Mouse (Mus musculus) kidney, postnatal 14 days (tissue): ENCODE measurements around the gene Tfdp2.
"Not testable (repeated sequence)": the region's sequence is repeated elsewhere in the genome, so short reads cannot be mapped to it uniquely, and the experiment has no call there.

Source experiments
- DNase-seq: peaks from one replicate; pipeline ENCODE4 v3.0.0; 2022; ENCODE audit warnings: mixed read lengths

The Tfdp2 gene

GRCm38 (mm10) chr9:96195885-96196622 lies at the start of gene Tfdp2:
Tfdp2 (plus strand) TSS chr9:96196275.
- DNase-seq: peak; percentile 94

GRCm38 (mm10) chr9:96152801-96153200 lies 43.3 kb upstream of the Tfdp2 start:
- peak; percentile 45 for DNase-seq

GRCm38 (mm10) chr9:96158431-96158830 lies 37.6 kb upstream of the Tfdp2 start:
- DNase-seq: peak; percentile 27

- peak; percentile 38 for DNase-seq
Observed at GRCm38 (mm10) chr9:96159047-96159446, 37.0 kb upstream of the Tfdp2 start.

GRCm38 (mm10) chr9:96160767-96161166 lies 35.3 kb upstream of the Tfdp2 start:
- peak; percentile 45 for DNase-seq

GRCm38 (mm10) chr9:96162421-96162820 lies 33.7 kb upstream of the Tfdp2 start:
- peak; percentile 21 for DNase-seq

- no peak for DNase-seq
Observed at GRCm38 (mm10) chr9:96163443-96163842, 32.6 kb upstream of the Tfdp2 start.

GRCm38 (mm10) chr9:96163983-96164382 lies 32.1 kb upstream of the Tfdp2 start:
- DNase-seq: not testable (repeated sequence)

GRCm38 (mm10) chr9:96167168-96167585 lies 28.9 kb upstream of the Tfdp2 start:
- DNase-seq: peak; percentile 76

- DNase-seq: no peak
Observed at GRCm38 (mm10) chr9:96170600-96170999, 25.5 kb upstream of the Tfdp2 start.

- no peak for DNase-seq
Observed at GRCm38 (mm10) chr9:96184909-96185308, 11.2 kb upstream of the Tfdp2 start.

- DNase-seq: no peak
Observed at GRCm38 (mm10) chr9:96186701-96187100, 9.4 kb upstream of the Tfdp2 start.

- peak; percentile 49 for DNase-seq
Observed at GRCm38 (mm10) chr9:96196636-96197181, 634 bp downstream of the Tfdp2 start.

- DNase-seq: no peak
Observed at GRCm38 (mm10) chr9:96197806-96198205, 1.7 kb downstream of the Tfdp2 start.

- DNase-seq: no peak
Observed at GRCm38 (mm10) chr9:96203663-96204062, 7.6 kb downstream of the Tfdp2 start.

- no peak for DNase-seq
Observed at GRCm38 (mm10) chr9:96207428-96207827, 11.4 kb downstream of the Tfdp2 start.

- no peak for DNase-seq
Observed at GRCm38 (mm10) chr9:96213036-96213645, 17.1 kb downstream of the Tfdp2 start.

GRCm38 (mm10) chr9:96214171-96214570 lies 18.1 kb downstream of the Tfdp2 start:
- DNase-seq: no peak

- DNase-seq: no peak
Observed at GRCm38 (mm10) chr9:96217299-96217698, 21.2 kb downstream of the Tfdp2 start.

- DNase-seq: no peak
Observed at GRCm38 (mm10) chr9:96217799-96218198, 21.7 kb downstream of the Tfdp2 start.

GRCm38 (mm10) chr9:96219114-96219669 lies 23.1 kb downstream of the Tfdp2 start:
- DNase-seq: no peak

GRCm38 (mm10) chr9:96220419-96220818 lies 24.3 kb downstream of the Tfdp2 start:
- no peak for DNase-seq

- DNase-seq: no peak
Observed at GRCm38 (mm10) chr9:96223302-96223701, 27.2 kb downstream of the Tfdp2 start.

- no peak for DNase-seq
Observed at GRCm38 (mm10) chr9:96228285-96228684, 32.2 kb downstream of the Tfdp2 start.
